Mouse (Mus musculus) megakaryocyte, embryonic 14.5 days (primary cell): ENCODE data around the gene Pitpnm1.

Experiments
- FLI1 ChIP-seq: IDR thresholded peaks from 2 replicates; pipeline ENCODE4 v1.6.1; 2012; ENCODE audit warnings: low read length, inconsistent platforms, mixed read lengths
- GATA1 ChIP-seq: IDR thresholded peaks from 3 replicates; pipeline ENCODE4 v1.6.1; 2012; ENCODE audit warnings: mixed read lengths, low read length, inconsistent platforms, borderline replicate concordance

- TF ChIP-seq GATA1: no peak
- no peak for TF ChIP-seq FLI1
These were observed 18.4 kb upstream of the Pitpnm1 start, which contains the start of gene Cabp2 for GRCm38 (mm10) chr19:4081394-4081793.
